Mouse (Mus musculus) bone marrow, adult 2 months (tissue): Measurements from ENCODE around the gene Helt.

Experiments
- CTCF ChIP-seq: fragments of 200-500 bp; IDR thresholded peaks from 2 replicates; pipeline ENCODE4 v1.5.1; 2011; ENCODE audit warnings: low read length, control low read depth; ENCODE audit not compliant: control insufficient read depth, insufficient read depth
- POLR2A ChIP-seq: fragments of 200-500 bp; IDR thresholded peaks from 2 replicates; pipeline ENCODE4 v1.6.1; 2011; ENCODE audit warnings: low read depth, mild to moderate bottlenecking, control low read depth, low read length, borderline replicate concordance; ENCODE audit not compliant: control insufficient read depth

- no peak for TF ChIP-seq POLR2A
- no peak for TF ChIP-seq CTCF
These were observed 42.0 kb downstream of the Helt start for GRCm38 (mm10) chr8:46252456-46252855.
